Mouse (Mus musculus) C2C12 (cell line): ENCODE results near the gene Snap47.

ENCODE experiments used
- CTCF ChIP-seq: IDR thresholded peaks from one replicate; pipeline ENCODE4 v1.5.1; 2011; ENCODE audit not compliant: control insufficient read depth, insufficient read depth, insufficient read length
- MAX ChIP-seq: IDR thresholded peaks from one replicate; pipeline ENCODE4 v1.6.1; 2011; ENCODE audit warnings: mild to moderate bottlenecking, control low read depth
- MYOD1 ChIP-seq: IDR thresholded peaks from one replicate; pipeline ENCODE4 v1.6.1; 2011; ENCODE audit warnings: low read depth; ENCODE audit not compliant: control insufficient read depth, insufficient read length

DNA sequence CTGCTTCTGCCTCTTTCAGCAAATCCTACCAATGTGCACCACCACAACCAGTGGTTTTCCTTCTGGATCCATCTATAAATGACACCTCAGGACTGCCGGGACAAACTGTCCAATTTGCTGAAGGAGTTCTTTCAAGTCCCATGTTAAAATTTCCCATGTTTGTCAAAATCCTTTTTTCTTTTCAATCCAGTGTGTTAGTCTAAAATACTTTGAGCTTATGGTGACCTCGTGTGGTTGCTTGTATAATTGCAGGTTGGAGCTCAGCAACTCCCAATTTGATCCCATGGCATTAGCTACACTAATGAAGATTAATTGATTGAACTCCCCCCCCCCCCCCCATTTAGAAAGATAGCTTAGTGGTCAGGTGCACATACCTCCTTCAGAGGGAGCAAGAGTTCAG, 32.2 kb upstream of the Snap47 start:
- peak; percentile 10 for TF ChIP-seq CTCF
- TF ChIP-seq MYOD1, result no peak
- no peak for TF ChIP-seq MAX
